In genomic region chr13:49393579-49393978, GRCm38 (mm10) we compare ENCODE assay signal across 24 mouse cellular contexts. TPM values are rescaled to one million over a fixed set of nuclear protein-coding genes. Genes with fewer than 3 reads are reported as not detected.
DNase-seq lines count a peak whose midpoint lies in the region; ATAC-seq and TF ChIP-seq lines count a peak whose summit lies in the region.
"Had no signal": no experiment of that assay in that cellular context is flagged by ENCODE, and none has a peak within 500 bp of the region (broad histone marks: within the 10 kb centered on the region; RNA-seq: fewer than 3 reads in every experiment).

No protein-coding gene starts in this region.

- H3K4me1 ChIP-seq in liver, embryonic 11.5 days (replicated peaks; ENCODE audit: control insufficient read depth, insufficient read depth, low read length) = peaks cover 30% of the 10 kb centered on the region
- H3K4me1 ChIP-seq in intestine, embryonic 14.5 days (replicated peaks; ENCODE audit: control insufficient read depth, insufficient read depth, low read length) = no peaks in the 10 kb centered on the region
- H3K4me1 ChIP-seq in liver, postnatal 0 days (ENCODE audit: insufficient read depth) = peaks cover 8% of the 10 kb centered on the region; the same call in 1 of the 2 replicates
- H3K4me1 ChIP-seq in stomach, embryonic 16.5 days (ENCODE audit: control insufficient read depth, insufficient read depth, low read length) = no peaks in the 10 kb centered on the region; the same call in 1 of the 2 replicates
- H3K4me1 ChIP-seq: forebrain, embryonic 15.5 days; limb, embryonic 12.5 days had no signal

- peak; percentile 71 for ATAC-seq in liver, embryonic 11.5 days (replicated peaks; ENCODE audit: low FRiP score)
- ATAC-seq in intestine, embryonic 14.5 days (replicated peaks; ENCODE audit: low FRiP score, low TSS enrichment, low read depth) = peak; percentile 29; the same call in 1 of the 2 replicates
- ATAC-seq in liver, postnatal 0 days = 0 out of 2 replicates have a peak, but pooled peaks have one; percentile 23
- peak; percentile 67; the same call in 1 of the 2 replicates for ATAC-seq in stomach, embryonic 16.5 days (ENCODE audit: insufficient read depth, low FRiP score)
- ATAC-seq: forebrain, embryonic 15.5 days; Patski had no signal

- no peak overlapping the region for H3K4me2 ChIP-seq in liver, embryonic 11.5 days
- H3K4me2 ChIP-seq in intestine, embryonic 14.5 days (ENCODE audit: low read length) = no peak overlapping the region
- H3K4me2 ChIP-seq in liver, postnatal 0 days (ENCODE audit: low read depth, low read length) = no peak overlapping the region
- H3K4me2 ChIP-seq in stomach, embryonic 16.5 days (ENCODE audit: low read depth, low read length) = no peak overlapping the region
- H3K4me2 ChIP-seq: forebrain, embryonic 15.5 days; heart, embryonic 12.5 days; limb, embryonic 12.5 days; liver, embryonic 15.5 days; midbrain, embryonic 11.5 days had no signal

- H3K27ac ChIP-seq in liver, embryonic 11.5 days (ENCODE audit: low read depth, low read length) = peak overlapping the region; percentile 6; the same call in 1 of the 2 replicates
- H3K27ac ChIP-seq in intestine, embryonic 14.5 days (ENCODE audit: low read depth) = no peak overlapping the region
- no peak overlapping the region for H3K27ac ChIP-seq in liver, postnatal 0 days (ENCODE audit: low read depth)
- 0 out of 2 replicates have a peak overlapping the region, but pooled peaks have one; percentile 7 for H3K27ac ChIP-seq in stomach, embryonic 16.5 days (ENCODE audit: low read length)
- H3K27ac ChIP-seq: forebrain, embryonic 15.5 days; layer of hippocampus, adult 2 months; limb, embryonic 12.5 days; liver, embryonic 15.5 days had no signal

- no peak for DNase-seq in liver, embryonic 11.5 days (ENCODE audit: low spot score)
- no peak for DNase-seq in liver
- no peak for DNase-seq in intestine, embryonic 14.5 days (ENCODE audit: low spot score)
- DNase-seq in liver, postnatal 0 days = no peak
- DNase-seq in heart, adult 9 months (ENCODE audit: low spot score in 2 of 2) = no peak
- no peak for DNase-seq in lung, adult 18-20 months
- DNase-seq in left cerebral cortex, adult 9 months (ENCODE audit: low spot score in 2 of 2) = no peak
- DNase-seq: adrenal gland, adult 2 months; cerebellum, adult 18-20 months; cerebellum, postnatal 14 days; gastrocnemius, postnatal 10 days; heart, postnatal 10 days; kidney, adult 9 months; kidney, postnatal 25 days; layer of hippocampus, postnatal 36 days; thymus, postnatal 14 days had no signal

- no peaks in the 10 kb centered on the region for H3K27me3 ChIP-seq in liver, embryonic 11.5 days (replicated peaks; ENCODE audit: control insufficient read depth, insufficient read depth, low read length)
- no peaks in the 10 kb centered on the region for H3K27me3 ChIP-seq in intestine, embryonic 14.5 days (replicated peaks; ENCODE audit: control insufficient read depth, insufficient read depth, low read length)
- no peaks in the 10 kb centered on the region for H3K27me3 ChIP-seq in liver, postnatal 0 days (ENCODE audit: insufficient read depth, low read length)
- no peaks in the 10 kb centered on the region for H3K27me3 ChIP-seq in stomach, embryonic 16.5 days (ENCODE audit: control insufficient read depth, insufficient read depth, low read length)
- H3K27me3 ChIP-seq: forebrain, embryonic 15.5 days; heart, embryonic 12.5 days; limb, embryonic 12.5 days; liver, embryonic 15.5 days; Patski had no signal

- H3K9ac ChIP-seq in liver, embryonic 11.5 days (ENCODE audit: low read depth, low read length) = no peak overlapping the region
- no peak overlapping the region for H3K9ac ChIP-seq in intestine, embryonic 14.5 days (ENCODE audit: low read length)
- no peak overlapping the region for H3K9ac ChIP-seq in liver, postnatal 0 days (replicated peaks)
- no peak overlapping the region for H3K9ac ChIP-seq in stomach, embryonic 16.5 days (ENCODE audit: low read length)
- H3K9ac ChIP-seq: forebrain, embryonic 15.5 days; heart, embryonic 12.5 days; limb, embryonic 12.5 days; liver, embryonic 15.5 days had no signal

- no peak overlapping the region for H3K4me3 ChIP-seq in liver, embryonic 11.5 days (ENCODE audit: low read depth, low read length)
- H3K4me3 ChIP-seq in intestine, embryonic 14.5 days (ENCODE audit: low read depth, low read length) = no peak overlapping the region
- H3K4me3 ChIP-seq in liver, postnatal 0 days (ENCODE audit: low read depth, low read length) = no peak overlapping the region
- H3K4me3 ChIP-seq in stomach, embryonic 16.5 days (replicated peaks; ENCODE audit: low read length) = no peak overlapping the region
- H3K4me3 ChIP-seq: forebrain, embryonic 15.5 days; heart, embryonic 12.5 days; layer of hippocampus, adult 2 months; limb, embryonic 12.5 days; liver, embryonic 15.5 days had no signal

- no peak for TF ChIP-seq CTCF in liver, postnatal 0 days (IDR thresholded peaks at IDR 0.05; ENCODE audit: low read depth)

- 35% methylated on average over 1 of the region's 1 CpGs for WGBS in liver, embryonic 11.5 days
- WGBS in intestine, embryonic 14.5 days = 70% methylated on average over 1 of the region's 1 CpGs
- 41% methylated on average over 1 of the region's 1 CpGs for WGBS in liver, postnatal 0 days (ENCODE audit: insufficient replicate concordance)
- WGBS in stomach, embryonic 16.5 days = 53% methylated on average over 1 of the region's 1 CpGs

- no peaks in the 10 kb centered on the region for H3K36me3 ChIP-seq in liver, embryonic 11.5 days (ENCODE audit: control insufficient read depth, insufficient read depth, low read length)
- no peaks in the 10 kb centered on the region for H3K36me3 ChIP-seq in intestine, embryonic 14.5 days (ENCODE audit: control insufficient read depth, insufficient read depth, low read length)
- H3K36me3 ChIP-seq in liver, postnatal 0 days (replicated peaks; ENCODE audit: insufficient read depth, low read length) = no peaks in the 10 kb centered on the region
- no peaks in the 10 kb centered on the region for H3K36me3 ChIP-seq in stomach, embryonic 16.5 days (ENCODE audit: control insufficient read depth, insufficient read depth, low read length)
- H3K36me3 ChIP-seq: liver, embryonic 15.5 days had no signal

- TF ChIP-seq EP300 in liver, postnatal 0 days (IDR thresholded peaks at IDR 0.05; ENCODE audit: low read depth) = 0 out of 2 replicates have a peak, but pooled peaks have one; percentile 25

- H3K9me3 ChIP-seq in liver, embryonic 11.5 days (ENCODE audit: control insufficient read depth, low read length) = peaks cover 4% of the 10 kb centered on the region; the same call in 1 of the 2 replicates
- H3K9me3 ChIP-seq in intestine, embryonic 14.5 days (ENCODE audit: control insufficient read depth, low read length) = no peaks in the 10 kb centered on the region
- no peaks in the 10 kb centered on the region for H3K9me3 ChIP-seq in liver, postnatal 0 days (ENCODE audit: low read length)
- no peaks in the 10 kb centered on the region for H3K9me3 ChIP-seq in stomach, embryonic 16.5 days (replicated peaks; ENCODE audit: control insufficient read depth, low read length)
- H3K9me3 ChIP-seq: forebrain, embryonic 15.5 days; liver, embryonic 15.5 days had no signal

RNA-seq across cellular contexts. Expression of gene Ippk, which starts 27.5 kb away (rescaled TPM):
- 19.0 and 23.7 TPM in 2 replicates for polyA plus RNA-seq in liver, embryonic 11.5 days (2014; fragmentation: Nextera tagmentation; extraction: Ambion mirVana)
- 18.5 and 18.7 TPM in 2 replicates for polyA plus RNA-seq in intestine, embryonic 14.5 days (2014; fragmentation: Nextera tagmentation; extraction: Ambion mirVana)
- 5.9 and 6.0 TPM in 2 replicates for polyA plus RNA-seq in liver, postnatal 0 days (2015; fragmentation: Nextera tagmentation; extraction: Ambion mirVana)
- polyA plus RNA-seq in stomach, embryonic 16.5 days (2015; fragmentation: Nextera tagmentation; extraction: Ambion mirVana) = 20.0 and 20.8 TPM in 2 replicates

RNA-seq across cellular contexts. Expression of gene Bicd2, which starts 52.2 kb away (rescaled TPM):
- 22.6 TPM in 2 replicates for polyA plus RNA-seq in liver, embryonic 11.5 days (2014; fragmentation: Nextera tagmentation; extraction: Ambion mirVana)
- polyA plus RNA-seq in intestine, embryonic 14.5 days (2014; fragmentation: Nextera tagmentation; extraction: Ambion mirVana) = 24.0 and 25.8 TPM in 2 replicates
- 4.9 and 5.8 TPM in 2 replicates for polyA plus RNA-seq in liver, postnatal 0 days (2015; fragmentation: Nextera tagmentation; extraction: Ambion mirVana)
- 26.5 and 26.7 TPM in 2 replicates for polyA plus RNA-seq in stomach, embryonic 16.5 days (2015; fragmentation: Nextera tagmentation; extraction: Ambion mirVana)

Comparison
In these comparisons a context has a peak if more than half of its experiments do, and no peak if none do; other contexts are left out.
1. H3K27ac ChIP-seq: peak in liver, embryonic 11.5 days (single experiment) and stomach, embryonic 16.5 days (single experiment); none in intestine, embryonic 14.5 days (single experiment) and liver, postnatal 0 days (single experiment).
2. Peak in every context shown above with its lines, with median percentiles within 50 percentile points of each other: ATAC-seq.